Mouse (Mus musculus): ENCODE measurements at regions not wholly inside any gene's neighbourhood (a gene's known extent, or its start where the extent isn't known, plus 50 kb on each side); places are given as distances from the start of the nearest gene placed in this dataset.
"Not testable (repeated sequence)": the region's sequence is repeated elsewhere in the genome, so short reads cannot be mapped to it uniquely, and the experiment has no call there.

GRCm38 (mm10) chr1:35866643-35867042 lies 201.6 kb upstream of the Hs6st1 start:
- DNase-seq (ENCODE audit: low spot score in 2 of 2): no peak

DNA sequence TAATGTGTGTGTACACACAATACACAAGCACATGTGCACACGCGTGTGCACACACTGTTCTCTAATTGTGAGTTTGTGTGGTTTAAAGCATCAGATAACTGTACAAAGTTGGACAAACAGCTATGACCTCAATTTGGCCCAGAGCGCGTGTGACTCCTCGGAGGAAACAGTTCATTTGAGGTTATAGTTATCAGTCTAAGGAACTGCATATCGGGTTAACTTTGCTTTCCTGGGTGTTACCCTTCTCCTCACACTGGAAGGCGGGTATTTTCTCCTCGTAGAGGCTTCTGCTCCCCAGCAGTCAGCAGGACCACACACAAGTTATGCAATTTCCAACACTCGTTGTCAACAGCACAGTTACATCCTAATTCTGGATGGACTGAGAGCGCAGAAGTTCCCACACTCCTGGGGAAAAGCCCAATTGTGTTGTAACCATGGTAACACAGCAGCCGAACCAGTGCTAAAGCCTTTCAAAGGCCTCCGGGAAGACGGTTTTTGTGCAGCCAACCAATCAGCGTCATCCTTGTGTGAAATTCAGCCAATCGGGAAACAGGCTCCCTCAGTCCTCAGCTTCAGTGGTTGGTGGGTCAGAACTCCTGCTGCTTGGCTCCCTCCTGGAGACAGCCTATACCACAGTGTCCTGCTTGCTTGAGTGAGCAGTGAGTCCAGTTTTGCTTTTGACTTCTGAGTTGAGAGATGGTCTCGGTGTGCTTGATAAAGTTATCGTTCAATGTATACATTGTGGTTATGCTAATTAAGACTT lies 198.6 kb upstream of the Hs6st1 start:
- peak in 1 of 2 experiments; percentile 55 for DNase-seq (ENCODE audit: low spot score in 2 of 2)

GRCm38 (mm10) chr1:35870144-35870827 lies 197.9 kb upstream of the Hs6st1 start:
- DNase-seq (ENCODE audit: low spot score in 2 of 2): no peak

DNA sequence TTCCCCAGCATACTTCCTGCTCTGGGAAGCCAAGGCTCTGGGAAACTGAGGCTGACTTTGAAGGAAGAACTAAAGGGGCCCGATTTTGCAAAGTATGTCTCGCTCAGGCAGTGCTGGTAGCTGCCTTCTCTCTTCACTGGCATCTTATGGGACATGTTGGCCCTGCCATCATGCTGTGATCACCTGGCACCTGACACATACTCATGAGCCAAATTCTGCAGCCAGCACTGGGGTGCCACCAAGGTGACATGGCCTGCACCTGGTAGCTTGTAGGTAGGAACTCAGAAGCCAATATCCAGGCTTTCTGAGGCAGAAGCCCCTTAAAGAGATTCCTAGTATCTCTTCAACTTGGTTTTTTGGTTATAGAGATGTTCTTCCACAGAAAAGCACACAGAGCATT lies 195.2 kb upstream of the Hs6st1 start:
- DNase-seq (ENCODE audit: low spot score in 2 of 2): no peak

DNA sequence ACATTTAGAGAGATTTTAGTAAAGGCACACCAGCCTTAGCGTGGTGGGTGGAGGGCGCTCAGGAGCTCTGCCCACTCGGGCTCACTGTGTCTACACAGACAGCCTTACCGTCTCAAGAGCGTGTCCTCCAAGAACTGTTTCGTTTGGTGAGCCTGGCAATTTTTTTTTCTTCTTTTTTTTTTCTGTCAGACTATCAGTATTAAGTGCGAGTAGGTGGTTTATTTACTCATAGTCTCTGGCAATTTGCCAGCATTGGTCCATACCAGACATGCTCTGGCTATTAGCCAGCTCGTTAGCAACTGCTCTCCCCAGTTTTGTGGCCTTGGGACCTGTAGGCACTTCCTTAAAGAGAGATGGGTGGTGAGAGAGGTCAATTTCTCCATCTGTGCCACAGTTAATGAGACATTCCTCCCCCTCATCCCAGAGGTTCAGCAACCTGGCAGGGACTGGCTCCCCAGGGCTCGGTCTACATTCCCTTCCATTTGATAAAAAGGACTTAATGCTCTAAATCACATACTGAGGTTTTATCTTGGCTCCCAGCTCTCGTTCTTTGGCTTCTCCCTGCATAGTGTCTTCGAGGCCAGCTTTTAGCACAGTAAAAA lies 192.9 kb upstream of the Hs6st1 start:
- no peak for DNase-seq (ENCODE audit: low spot score in 2 of 2)

GRCm38 (mm10) chr1:35878426-35878825 lies 189.8 kb upstream of the Hs6st1 start:
- no peak for DNase-seq (ENCODE audit: low spot score in 2 of 2)

DNA sequence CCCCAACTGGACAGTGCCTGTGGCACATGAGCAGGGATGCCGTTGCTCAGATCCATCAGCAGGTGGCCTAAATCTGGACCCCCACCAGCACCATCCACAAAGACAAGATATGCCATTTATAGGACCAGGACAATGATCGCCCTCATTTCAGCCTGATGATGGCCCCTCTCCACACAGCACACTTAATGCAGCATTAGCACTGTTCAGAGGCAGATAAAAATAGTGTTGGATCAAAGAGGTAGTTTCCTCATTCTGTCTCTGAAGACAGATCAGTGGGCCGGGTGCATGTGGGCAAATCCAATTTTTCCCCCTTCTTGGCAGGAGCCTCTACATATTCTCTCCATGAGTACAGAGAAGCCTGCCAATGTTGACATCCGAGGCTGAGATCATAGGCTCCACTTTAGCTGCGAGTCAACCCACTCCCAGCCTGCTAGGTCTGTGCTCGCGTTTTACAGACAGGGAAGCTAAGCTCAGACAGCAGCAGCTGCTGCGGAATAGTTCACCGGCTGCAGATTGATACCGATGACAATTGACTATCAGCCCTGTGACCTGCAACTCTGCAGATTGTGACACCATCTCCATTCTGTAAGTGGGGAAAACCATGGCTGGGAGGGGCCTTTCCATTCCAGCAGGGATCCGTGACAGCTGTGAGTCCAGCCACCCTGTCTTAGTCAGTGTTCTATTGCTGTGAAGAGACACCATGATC lies 188.7 kb upstream of the Hs6st1 start:
- peak in 1 of 2 experiments; percentile 12 for DNase-seq (ENCODE audit: low spot score in 2 of 2)

DNA sequence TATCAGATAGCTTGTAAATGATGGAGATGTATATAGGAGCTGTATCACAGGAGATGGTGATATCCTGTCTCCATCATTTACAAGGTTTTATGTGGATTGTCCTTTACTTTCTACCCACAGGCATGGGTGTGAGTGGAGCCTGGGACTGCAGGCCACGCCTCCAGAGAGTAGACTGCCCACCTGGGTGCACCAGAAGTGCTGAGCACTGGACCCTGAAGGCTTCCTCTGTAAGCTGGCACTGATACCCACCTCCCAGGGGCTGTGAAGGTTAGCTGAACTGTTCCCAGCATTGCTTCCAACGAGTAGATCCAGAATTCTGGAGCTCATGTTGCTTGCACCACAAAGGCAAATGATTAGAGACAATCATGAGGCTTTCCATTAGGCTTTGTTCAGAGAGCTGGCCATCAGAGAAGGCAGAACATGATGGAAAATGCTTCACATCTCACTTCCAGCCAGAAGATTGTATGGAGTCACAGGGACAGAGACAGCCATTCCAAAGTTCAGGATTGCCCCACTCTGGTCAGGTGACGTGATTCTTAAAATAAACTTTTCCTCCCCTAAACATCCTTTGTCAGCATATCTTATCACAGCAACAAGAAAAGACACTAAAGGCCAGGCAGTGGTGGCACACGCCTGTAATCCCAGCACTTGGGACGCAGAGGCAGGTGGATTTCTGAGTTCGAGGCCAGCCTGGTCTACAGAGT lies 187.5 kb upstream of the Hs6st1 start:
- DNase-seq (ENCODE audit: low spot score in 2 of 2): peak in 1 of 2 experiments; percentile 8

DNA sequence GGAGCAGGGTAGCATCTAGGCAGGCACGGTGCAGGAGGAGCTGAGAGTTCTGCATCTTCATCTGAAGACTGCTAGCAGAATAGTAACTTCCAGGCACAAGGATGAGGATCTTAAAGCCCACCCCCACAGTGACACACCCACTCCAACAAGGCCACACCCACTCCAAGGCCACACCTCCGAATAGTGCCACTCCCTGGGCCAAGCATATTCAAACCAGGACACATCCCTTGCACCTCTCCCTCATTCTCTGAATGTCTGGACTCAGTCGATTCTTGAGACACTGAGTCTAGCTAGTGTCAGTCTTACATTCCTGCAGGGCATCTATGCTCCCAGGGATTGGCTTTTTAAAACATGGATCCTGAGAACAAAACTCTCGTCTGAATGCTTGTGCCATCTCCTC lies 186.7 kb upstream of the Hs6st1 start:
- no peak for DNase-seq (ENCODE audit: low spot score in 2 of 2)

DNA sequence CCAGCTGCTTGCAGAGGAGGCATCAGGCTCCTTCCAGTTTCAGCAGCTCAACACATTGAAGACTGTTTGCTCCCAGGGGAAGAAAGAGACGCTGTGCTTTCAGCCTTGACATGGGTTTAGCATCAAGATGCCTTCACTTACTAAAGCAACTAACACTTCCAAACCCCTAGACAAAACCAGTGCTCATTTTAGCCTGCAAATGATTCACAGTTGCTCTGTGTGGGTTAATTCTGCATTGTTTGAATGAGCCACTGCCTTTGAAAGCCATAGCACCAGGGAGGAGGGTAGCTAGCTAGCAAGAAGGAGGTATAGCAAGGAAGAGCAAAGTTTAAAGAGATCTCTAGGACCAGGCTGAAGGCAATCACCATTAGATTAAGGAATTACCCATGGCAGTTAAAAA lies 186.1 kb upstream of the Hs6st1 start:
- no peak for DNase-seq (ENCODE audit: low spot score in 2 of 2)

GRCm38 (mm10) chr1:35889731-35890499 lies 178.3 kb upstream of the Hs6st1 start:
- DNase-seq (ENCODE audit: low spot score in 2 of 2): no peak

- DNase-seq (ENCODE audit: low spot score in 2 of 2): no peak
Measured at GRCm38 (mm10) chr1:35890500-35890900, 177.7 kb upstream of the Hs6st1 start.

GRCm38 (mm10) chr1:35899536-35899935 lies 168.7 kb upstream of the Hs6st1 start:
- no peak for DNase-seq (ENCODE audit: low spot score in 2 of 2)

- no peak for DNase-seq (ENCODE audit: low spot score in 2 of 2)
Measured at GRCm38 (mm10) chr1:35904001-35904547, 164.1 kb upstream of the Hs6st1 start.

- DNase-seq (ENCODE audit: low spot score in 2 of 2): no peak
Measured at GRCm38 (mm10) chr1:35913551-35913950, 154.6 kb upstream of the Hs6st1 start.

GRCm38 (mm10) chr1:35914175-35914574 lies 154.0 kb upstream of the Hs6st1 start:
- not testable (repeated sequence) for DNase-seq (ENCODE audit: low spot score in 2 of 2)

DNA sequence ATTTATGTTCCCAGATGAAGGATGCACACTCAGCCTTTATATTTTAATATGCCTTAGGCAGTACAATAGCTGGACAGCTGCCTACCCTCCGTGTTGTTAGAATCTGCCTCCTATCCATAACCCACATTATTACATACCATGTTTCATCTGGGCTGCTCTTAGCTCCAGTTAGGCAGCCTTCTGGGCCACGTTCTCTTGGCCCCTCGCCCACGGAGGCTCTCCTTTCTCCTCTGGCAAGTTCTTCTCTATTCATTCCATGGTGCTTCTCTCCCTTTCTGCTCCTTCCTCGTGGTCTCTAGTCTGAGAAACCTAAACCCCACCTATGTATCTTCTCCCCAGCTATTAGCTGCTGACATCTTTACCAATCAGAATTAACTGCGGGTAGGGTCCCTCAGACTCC lies 152.7 kb upstream of the Hs6st1 start:
- no peak for DNase-seq (ENCODE audit: low spot score in 2 of 2)

DNA sequence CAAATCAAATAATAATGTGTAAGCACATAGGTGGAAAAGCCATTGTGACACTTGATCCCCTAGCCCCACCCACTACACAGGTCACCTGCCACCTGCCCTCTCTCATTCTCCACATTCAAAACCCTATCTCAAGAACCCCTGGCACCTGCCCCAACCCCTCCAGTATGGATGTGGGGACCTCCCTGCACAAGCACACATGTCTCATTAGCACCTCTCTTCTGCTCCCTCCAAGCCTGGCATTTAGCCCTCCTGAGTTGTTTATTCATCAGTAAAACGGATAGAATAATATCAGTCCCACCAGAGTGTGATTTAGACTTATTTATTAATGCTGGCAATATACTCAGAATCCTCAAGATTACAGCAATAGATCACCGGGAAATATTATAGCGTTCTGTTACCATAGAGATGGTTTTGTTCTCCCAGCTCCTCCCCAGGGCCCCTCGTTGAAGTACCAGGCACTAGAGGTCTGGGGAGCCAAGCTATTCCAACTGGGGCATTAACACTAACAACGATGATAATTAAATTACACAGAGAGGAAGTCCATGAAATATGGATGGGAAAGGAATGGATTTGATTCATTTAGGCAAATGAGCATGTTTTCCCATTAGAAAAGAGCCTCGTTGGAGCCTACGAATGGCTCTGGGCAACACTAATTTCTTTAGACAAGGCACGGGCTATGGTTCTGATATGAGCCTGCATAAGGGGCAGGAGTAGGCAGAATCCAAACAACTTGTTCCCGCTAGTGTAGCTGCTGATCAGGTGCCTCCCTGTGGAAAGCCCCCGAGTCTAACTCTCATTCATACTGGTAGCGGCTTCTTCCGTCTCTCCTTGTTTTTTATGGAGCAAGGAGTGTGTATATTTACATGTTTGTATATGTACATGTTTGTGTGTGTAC lies 148.1 kb upstream of the Hs6st1 start:
- DNase-seq (ENCODE audit: low spot score in 2 of 2): no peak

GRCm38 (mm10) chr1:35924796-35925195 lies 143.4 kb upstream of the Hs6st1 start:
- no peak for DNase-seq (ENCODE audit: low spot score in 2 of 2)

DNA sequence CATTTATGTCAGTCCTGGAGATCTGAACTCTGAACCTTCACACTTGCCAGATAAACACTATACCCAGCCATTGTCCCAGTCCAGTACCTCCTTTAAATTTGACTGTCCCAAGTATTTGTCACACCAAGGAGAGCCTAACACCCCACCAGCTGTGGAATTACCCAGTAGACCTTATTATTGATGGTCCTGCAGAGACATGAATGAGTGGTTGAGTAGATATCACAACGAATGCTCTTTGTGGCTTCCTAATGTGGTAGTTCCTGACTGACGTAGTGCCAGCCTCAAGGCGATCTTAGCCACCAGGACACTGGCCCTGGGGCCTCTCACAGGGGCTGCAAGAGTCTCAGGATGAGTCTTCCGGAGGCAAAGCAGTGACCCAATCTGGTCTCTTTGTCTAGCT lies 142.9 kb upstream of the Hs6st1 start:
- DNase-seq (ENCODE audit: low spot score in 2 of 2): no peak
